Mouse (Mus musculus): ENCODE results near the gene Fbxl17. TPM values are rescaled to one million over a fixed set of nuclear protein-coding genes. Genes with fewer than 3 reads are reported as not detected.
A peak's percentile ranks its signal among the peaks of the same experiment; 100 is the strongest.

Gene Fbxl17
- polyA plus RNA-seq, 1 experiment from 2014 or later, result 7.8 TPM

GRCm38 (mm10) chr17:63119077-63119476 is 380.7 kb downstream of the Fbxl17 start:
- Histone ChIP-seq H3K4me1 (replicated peaks; ENCODE audit: control insufficient read depth, insufficient read depth, low read length) (peaks cover 8% of the 10 kb centered on the region), H3K27me3 (replicated peaks; ENCODE audit: control insufficient read depth, insufficient read depth, low read length) (no peaks in the 10 kb centered on the region), H3K4me2 (ENCODE audit: low read length) (no peak overlapping the region; the same call in 1 of the 2 replicates), H3K27ac (ENCODE audit: low read length) (no peak overlapping the region), H3K4me3 (replicated peaks; ENCODE audit: low read length) (no peak overlapping the region), H3K9ac (replicated peaks; ENCODE audit: low read depth, low read length) (no peak overlapping the region), H3K36me3 (ENCODE audit: control insufficient read depth, insufficient read depth) (no peaks in the 10 kb centered on the region), H3K9me3 (ENCODE audit: control insufficient read depth, low read length) (no peaks in the 10 kb centered on the region)
- peak; percentile 35; the same call in 1 of the 2 replicates for ATAC-seq
- WGBS, result 16% methylated on average over 7 of the region's 7 CpGs

DNA sequence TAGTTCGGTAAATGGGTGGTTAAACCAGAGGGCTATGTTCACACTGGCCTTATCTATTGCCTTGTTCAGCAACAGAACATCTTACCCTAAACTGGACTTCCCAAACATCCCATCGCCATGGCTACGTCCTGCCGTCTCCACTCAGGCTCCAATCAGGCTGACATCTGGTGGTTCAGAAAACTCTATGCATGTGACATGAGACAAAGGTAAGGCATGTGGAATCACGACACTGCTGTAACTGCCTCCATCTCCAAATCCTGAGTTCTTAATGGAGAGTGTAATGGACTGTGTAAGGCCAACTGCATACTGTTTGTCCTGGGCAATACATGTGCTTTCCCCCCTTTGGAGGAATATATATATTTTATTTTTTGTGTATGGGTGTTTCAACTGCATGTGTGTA is 382.7 kb downstream of the Fbxl17 start:
- no peaks in the 10 kb centered on the region for H3K36me3 ChIP-seq (ENCODE audit: control insufficient read depth, insufficient read depth)
- H3K9ac ChIP-seq (replicated peaks; ENCODE audit: low read depth, low read length), result no peak overlapping the region
- H3K4me3 ChIP-seq (replicated peaks; ENCODE audit: low read length), result no peak overlapping the region
- peak; percentile 36; the same call in 1 of the 2 replicates for ATAC-seq
- H3K9me3 ChIP-seq (ENCODE audit: control insufficient read depth, low read length), result no peaks in the 10 kb centered on the region
- peaks cover 8% of the 10 kb centered on the region for H3K4me1 ChIP-seq (replicated peaks; ENCODE audit: control insufficient read depth, insufficient read depth, low read length)
- H3K4me2 ChIP-seq (ENCODE audit: low read length), result no peak overlapping the region
- no peak overlapping the region for H3K27ac ChIP-seq (ENCODE audit: low read length)
- 70% methylated on average over 5 of the region's 5 CpGs for WGBS
- H3K27me3 ChIP-seq (replicated peaks; ENCODE audit: control insufficient read depth, insufficient read depth, low read length), result no peaks in the 10 kb centered on the region

- H3K9me3 ChIP-seq (ENCODE audit: control insufficient read depth, low read length), result no peaks in the 10 kb centered on the region
- H3K36me3 ChIP-seq (ENCODE audit: control insufficient read depth, insufficient read depth), result no peaks in the 10 kb centered on the region
- H3K4me1 ChIP-seq (replicated peaks; ENCODE audit: control insufficient read depth, insufficient read depth, low read length), result peaks cover 20% of the 10 kb centered on the region
- no peaks in the 10 kb centered on the region for H3K27me3 ChIP-seq (replicated peaks; ENCODE audit: control insufficient read depth, insufficient read depth, low read length)
- no peak for ATAC-seq
- H3K27ac ChIP-seq (ENCODE audit: low read length), result no peak overlapping the region
- WGBS, result 85% methylated on average over 19 of the region's 19 CpGs
- H3K9ac ChIP-seq (replicated peaks; ENCODE audit: low read depth, low read length), result no peak overlapping the region
- no peak overlapping the region for H3K4me2 ChIP-seq (ENCODE audit: low read length)
- no peak overlapping the region for H3K4me3 ChIP-seq (replicated peaks; ENCODE audit: low read length)
These were observed 385.3 kb downstream of the Fbxl17 start for GRCm38 (mm10) chr17:63114399-63115085.

- no peak overlapping the region for H3K4me3 ChIP-seq (replicated peaks; ENCODE audit: low read length)
- no peak overlapping the region for H3K9ac ChIP-seq (replicated peaks; ENCODE audit: low read depth, low read length)
- H3K4me2 ChIP-seq (ENCODE audit: low read length), result no peak overlapping the region
- peaks cover 14% of the 10 kb centered on the region for H3K4me1 ChIP-seq (replicated peaks; ENCODE audit: control insufficient read depth, insufficient read depth, low read length)
- no peaks in the 10 kb centered on the region for H3K36me3 ChIP-seq (ENCODE audit: control insufficient read depth, insufficient read depth)
- WGBS, result 87% methylated on average over 5 of the region's 5 CpGs
- H3K27ac ChIP-seq (ENCODE audit: low read length), result no peak overlapping the region
- no peak for ATAC-seq
- H3K27me3 ChIP-seq (replicated peaks; ENCODE audit: control insufficient read depth, insufficient read depth, low read length), result no peaks in the 10 kb centered on the region
- H3K9me3 ChIP-seq (ENCODE audit: control insufficient read depth, low read length), result no peaks in the 10 kb centered on the region
These were observed 387.0 kb downstream of the Fbxl17 start for GRCm38 (mm10) chr17:63112826-63113225.

DNA sequence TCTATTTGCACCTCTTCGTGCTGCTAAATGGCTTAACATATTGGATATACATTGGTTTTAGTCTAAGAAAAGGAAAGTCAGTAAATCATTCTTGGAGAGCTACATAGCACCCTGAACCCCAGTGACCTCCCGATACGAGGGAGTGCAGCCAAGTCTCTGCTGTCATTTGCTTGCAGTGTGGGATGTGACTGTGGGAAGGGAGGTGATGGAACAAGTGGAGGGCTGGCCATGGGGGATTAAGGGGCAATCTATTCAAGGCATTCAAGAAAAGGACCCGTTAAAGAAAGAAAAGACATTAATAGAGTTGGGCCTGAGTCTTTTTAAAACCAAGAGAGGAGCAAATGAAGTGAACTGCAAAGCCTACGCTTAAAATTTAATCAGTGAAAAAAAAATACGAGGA is 388.8 kb downstream of the Fbxl17 start:
- no peak overlapping the region for H3K4me2 ChIP-seq (ENCODE audit: low read length)
- no peak overlapping the region for H3K9ac ChIP-seq (replicated peaks; ENCODE audit: low read depth, low read length)
- WGBS, result 4% methylated on average over 6 of the region's 6 CpGs
- no peak for ATAC-seq
- no peak overlapping the region; the same call in 1 of the 2 replicates for H3K27ac ChIP-seq (ENCODE audit: low read length)
- H3K4me3 ChIP-seq (replicated peaks; ENCODE audit: low read length), result no peak overlapping the region
- peaks cover 14% of the 10 kb centered on the region for H3K4me1 ChIP-seq (replicated peaks; ENCODE audit: control insufficient read depth, insufficient read depth, low read length)
- H3K27me3 ChIP-seq (replicated peaks; ENCODE audit: control insufficient read depth, insufficient read depth, low read length), result no peaks in the 10 kb centered on the region
- no peaks in the 10 kb centered on the region for H3K36me3 ChIP-seq (ENCODE audit: control insufficient read depth, insufficient read depth)
- H3K9me3 ChIP-seq (ENCODE audit: control insufficient read depth, low read length), result no peaks in the 10 kb centered on the region

DNA sequence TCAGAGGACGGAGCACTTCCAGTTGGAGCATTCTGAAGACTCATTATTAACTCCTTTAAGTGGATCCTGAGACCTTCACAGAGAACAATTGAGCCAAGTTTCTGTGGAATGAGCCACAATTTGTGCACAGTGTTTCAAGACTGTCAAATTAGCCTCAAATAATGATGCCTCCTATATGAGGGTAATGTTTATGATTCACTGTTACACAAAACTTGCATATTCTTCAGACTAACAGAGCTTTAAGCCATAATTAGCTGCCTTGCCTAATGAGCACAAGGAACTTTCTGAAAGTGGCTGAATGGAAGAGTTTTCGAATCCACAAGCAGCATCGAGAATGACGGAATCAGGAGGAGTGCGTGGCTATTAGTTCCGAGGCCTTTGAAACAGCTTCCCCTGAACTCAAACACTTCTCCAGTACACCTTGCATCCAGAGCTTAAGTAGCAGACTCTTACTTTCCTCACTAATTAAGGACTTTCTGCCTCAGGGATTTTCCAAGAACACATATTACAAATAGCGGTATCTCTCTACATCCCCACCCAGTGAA is 389.5 kb downstream of the Fbxl17 start:
- H3K4me3 ChIP-seq (replicated peaks; ENCODE audit: low read length), result no peak overlapping the region
- no peaks in the 10 kb centered on the region for H3K36me3 ChIP-seq (ENCODE audit: control insufficient read depth, insufficient read depth)
- WGBS, result 12% methylated on average over 7 of the region's 7 CpGs
- no peak overlapping the region; the same call in 1 of the 2 replicates for H3K27ac ChIP-seq (ENCODE audit: low read length)
- H3K27me3 ChIP-seq (replicated peaks; ENCODE audit: control insufficient read depth, insufficient read depth, low read length), result no peaks in the 10 kb centered on the region
- H3K9ac ChIP-seq (replicated peaks; ENCODE audit: low read depth, low read length), result no peak overlapping the region
- 0 out of 2 replicates have a peak, but pooled peaks have one; percentile 21 for ATAC-seq
- peaks cover 14% of the 10 kb centered on the region for H3K4me1 ChIP-seq (replicated peaks; ENCODE audit: control insufficient read depth, insufficient read depth, low read length)
- no peak overlapping the region for H3K4me2 ChIP-seq (ENCODE audit: low read length)
- H3K9me3 ChIP-seq (ENCODE audit: control insufficient read depth, low read length), result no peaks in the 10 kb centered on the region

DNA sequence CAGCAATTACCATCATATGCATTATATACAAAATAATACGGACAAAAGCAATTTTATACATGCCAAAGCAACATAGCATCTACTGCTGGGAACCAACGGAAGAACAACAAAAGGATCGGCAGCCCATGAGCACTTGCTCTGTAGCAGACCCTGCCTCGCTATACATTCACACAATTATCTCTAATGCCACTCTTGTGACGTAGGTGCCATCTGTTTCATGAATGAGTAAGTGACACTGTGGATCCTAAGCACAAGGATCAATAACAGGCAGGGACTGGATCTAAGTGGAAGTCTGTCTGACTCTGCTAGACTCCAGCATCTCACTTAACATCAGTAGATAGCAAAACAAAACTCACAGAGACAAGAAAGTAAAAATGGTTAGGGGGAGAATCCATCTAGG is 391.8 kb downstream of the Fbxl17 start:
- WGBS, result 39% methylated on average over 5 of the region's 5 CpGs
- Histone ChIP-seq H3K36me3 (ENCODE audit: control insufficient read depth, insufficient read depth) (no peaks in the 10 kb centered on the region), H3K27me3 (replicated peaks; ENCODE audit: control insufficient read depth, insufficient read depth, low read length) (no peaks in the 10 kb centered on the region)

DNA sequence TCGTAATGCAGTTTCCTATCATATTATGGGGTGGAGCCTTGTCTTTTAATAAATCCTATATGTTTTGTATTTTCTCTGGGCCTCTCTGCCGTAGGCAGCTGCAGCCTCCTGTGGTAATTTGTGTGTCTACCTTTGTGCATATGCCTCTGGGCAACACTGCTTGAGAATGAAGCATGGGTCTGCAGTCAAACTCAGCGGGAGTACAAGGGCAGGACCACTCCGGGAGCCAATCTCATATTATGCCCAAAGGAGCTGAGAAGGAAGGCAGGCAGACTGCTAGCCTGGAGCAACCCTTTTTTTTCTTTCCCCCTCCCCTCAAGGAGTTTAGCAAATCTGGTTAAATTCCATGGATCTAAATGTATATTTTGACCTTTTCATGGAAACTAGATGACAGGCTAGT is 392.3 kb downstream of the Fbxl17 start:
- 59% methylated on average over 4 of the region's 4 CpGs for WGBS
- Histone ChIP-seq H3K9me3 (ENCODE audit: control insufficient read depth, low read length) (no peaks in the 10 kb centered on the region), H3K27ac (ENCODE audit: low read length) (no peak overlapping the region), H3K4me1 (replicated peaks; ENCODE audit: control insufficient read depth, insufficient read depth, low read length) (peaks cover 14% of the 10 kb centered on the region), H3K9ac (replicated peaks; ENCODE audit: low read depth, low read length) (no peak overlapping the region), H3K4me3 (replicated peaks; ENCODE audit: low read length) (no peak overlapping the region), H3K27me3 (replicated peaks; ENCODE audit: control insufficient read depth, insufficient read depth, low read length) (no peaks in the 10 kb centered on the region), H3K4me2 (ENCODE audit: low read length) (no peak overlapping the region), H3K36me3 (ENCODE audit: control insufficient read depth, insufficient read depth) (no peaks in the 10 kb centered on the region)
- no peak for ATAC-seq

More for the DNA sequence above, 391.8 kb downstream of the Fbxl17 start:
- ATAC-seq, result no peak
- H3K27ac ChIP-seq (ENCODE audit: low read length), result no peak overlapping the region
- H3K4me2 ChIP-seq (ENCODE audit: low read length), result no peak overlapping the region
- H3K9me3 ChIP-seq (ENCODE audit: control insufficient read depth, low read length), result no peaks in the 10 kb centered on the region
- peaks cover 14% of the 10 kb centered on the region for H3K4me1 ChIP-seq (replicated peaks; ENCODE audit: control insufficient read depth, insufficient read depth, low read length)
- no peak overlapping the region for H3K4me3 ChIP-seq (replicated peaks; ENCODE audit: low read length)
- no peak overlapping the region for H3K9ac ChIP-seq (replicated peaks; ENCODE audit: low read depth, low read length)

DNA sequence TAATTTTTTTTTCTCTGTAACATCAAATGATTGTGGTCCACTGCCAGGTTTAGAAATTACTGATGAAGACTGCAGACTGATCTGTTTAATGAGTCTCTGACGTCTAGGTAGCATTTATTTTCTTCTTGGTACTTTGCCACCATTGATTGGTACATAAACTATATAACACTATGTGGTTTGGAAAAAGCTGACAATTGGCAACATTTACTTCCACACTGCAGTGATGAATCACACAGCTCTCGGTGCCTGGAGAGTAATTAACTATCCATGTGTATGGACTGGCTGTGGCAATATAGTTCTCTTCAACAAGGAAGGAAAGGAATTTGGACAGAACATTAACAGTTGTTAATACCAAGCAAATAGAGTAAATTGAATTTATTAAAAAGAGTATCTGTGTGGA is 404.3 kb downstream of the Fbxl17 start:
- no peaks in the 10 kb centered on the region for H3K9me3 ChIP-seq (ENCODE audit: control insufficient read depth, low read length)
- H3K4me2 ChIP-seq (ENCODE audit: low read length), result no peak overlapping the region
- H3K4me1 ChIP-seq (replicated peaks; ENCODE audit: control insufficient read depth, insufficient read depth, low read length), result no peaks in the 10 kb centered on the region; the same call in 1 of the 2 replicates
- no peak overlapping the region for H3K27ac ChIP-seq (ENCODE audit: low read length)
- no peak overlapping the region for H3K9ac ChIP-seq (replicated peaks; ENCODE audit: low read depth, low read length)
- WGBS, result 36% methylated on average over 2 of the region's 2 CpGs
- H3K36me3 ChIP-seq (ENCODE audit: control insufficient read depth, insufficient read depth), result no peaks in the 10 kb centered on the region
- no peak overlapping the region for H3K4me3 ChIP-seq (replicated peaks; ENCODE audit: low read length)
- H3K27me3 ChIP-seq (replicated peaks; ENCODE audit: control insufficient read depth, insufficient read depth, low read length), result no peaks in the 10 kb centered on the region
- ATAC-seq, result no peak

Data from forebrain, embryonic 16.5 days (tissue).